Mouse (Mus musculus) urinary bladder, postnatal 0 days (tissue): ENCODE measurements around the gene Jpt1. TPM values are rescaled to one million over a fixed set of nuclear protein-coding genes. Genes with fewer than 3 reads are reported as not detected.

Source experiments
- microRNA-seq: library from miRNA; unstranded; fragments of <30 nt; microRNA quantifications from one replicate; pipeline ENCODE4, GENCODE M21; 2016
- polyA plus RNA-seq: library from polyadenylated mRNA; unstranded; fragments of >200 nt; fragmentation: Nextera tagmentation; extraction: Ambion mirVana; gene quantifications from 2 replicates; pipeline ENCODE4 v1.2.1, GENCODE M21; 2015

Jpt1 gene
- polyA plus RNA-seq: 154 and 157 TPM in 2 replicates

DNA sequence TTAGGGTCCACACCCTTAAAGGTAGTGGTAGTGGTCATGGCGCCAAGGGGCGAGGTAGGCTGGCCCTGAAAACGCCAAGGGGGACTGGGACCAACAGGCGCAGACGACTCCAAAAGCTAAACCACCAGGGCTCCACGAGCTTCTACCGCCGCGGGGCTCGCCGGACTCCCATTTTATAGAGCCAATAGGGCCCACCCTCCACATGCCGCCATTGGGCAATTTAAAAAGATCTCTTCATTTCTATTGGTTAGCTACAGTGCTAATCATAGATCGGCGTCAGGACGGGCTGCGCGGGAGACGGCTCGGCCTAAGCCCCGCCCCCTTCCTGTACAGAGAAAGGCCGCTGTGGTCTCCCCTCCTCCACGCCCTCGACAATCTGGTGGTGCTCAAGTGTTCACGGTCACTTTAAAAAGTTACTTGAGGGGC, at the start of gene Jpt1:
TSS of gene Jpt1 (minus strand) at position 150 of the 426 bp plus-strand sequence.

DNA sequence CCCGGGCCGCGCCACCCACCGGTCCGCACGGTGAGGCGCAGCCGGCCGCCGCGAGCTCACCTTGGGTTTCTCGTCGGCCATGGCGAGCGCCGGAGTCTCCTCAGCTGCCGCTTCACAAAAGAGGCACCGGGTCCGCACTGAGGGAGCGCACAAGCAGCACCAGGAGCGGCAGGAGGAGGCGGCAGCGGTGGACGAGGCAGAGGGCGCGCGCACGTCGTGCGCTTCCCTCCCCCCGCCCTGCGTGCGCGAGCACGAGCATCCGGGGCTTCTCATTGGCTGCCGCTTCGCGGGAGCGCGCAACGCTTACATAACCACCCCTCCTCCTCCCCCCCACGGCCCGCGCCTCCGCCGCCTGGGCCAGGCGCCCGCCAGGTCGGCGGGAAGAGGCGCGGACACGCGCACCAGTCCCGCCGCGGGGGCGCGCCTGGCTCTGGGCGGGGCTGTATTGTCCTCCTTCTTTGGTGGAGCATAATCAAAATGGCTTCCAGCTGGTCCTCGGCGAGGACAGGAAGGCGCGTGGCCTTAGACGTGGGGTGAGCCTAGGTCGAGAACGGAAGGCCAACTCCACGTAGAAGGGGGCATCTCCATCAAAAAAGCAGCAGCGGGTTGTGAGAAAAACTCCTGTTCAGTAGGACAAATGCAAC, 22.0 kb upstream of the Jpt1 start, which contains the start of gene Sumo2:
TSS of gene Sumo2 (minus strand) at position 239 of the 644 bp plus-strand sequence.

DNA sequence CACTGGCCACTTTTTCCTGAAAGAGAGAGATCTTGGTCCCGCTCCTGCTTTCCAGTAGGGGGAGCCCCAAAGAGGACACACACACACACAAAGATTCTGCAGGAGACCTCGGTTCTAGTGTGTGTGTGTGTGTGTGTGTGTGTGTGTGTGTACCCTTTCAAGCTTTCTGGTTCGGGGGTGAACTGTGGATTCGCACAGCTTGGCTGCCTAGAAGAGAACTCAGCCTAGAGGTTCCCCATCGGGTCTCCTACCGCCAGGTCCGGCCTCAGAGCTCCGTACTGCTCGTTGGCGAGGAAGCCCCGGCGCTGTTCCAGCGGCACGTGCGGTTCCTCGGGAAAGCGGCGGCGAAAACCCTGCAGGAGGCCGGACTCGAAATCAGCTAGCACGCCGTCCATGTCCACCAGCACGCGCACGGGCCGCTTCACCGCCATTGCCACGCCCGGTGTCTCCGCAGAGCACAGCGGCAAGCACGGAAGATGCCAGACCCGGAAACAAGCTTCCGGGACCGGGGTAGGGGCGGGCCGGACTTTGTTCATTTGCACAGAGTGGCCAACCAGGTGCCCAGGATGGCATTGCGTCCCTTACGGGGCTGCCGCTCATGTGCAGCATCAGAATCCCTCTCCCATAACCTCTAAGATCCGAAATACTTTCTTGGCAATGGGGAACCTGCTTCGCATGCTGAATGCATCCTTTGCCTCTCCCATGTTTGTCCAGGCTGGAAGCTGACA, 22.7 kb downstream of the Jpt1 start, which contains the start of gene Nt5c:
TSS of gene Nt5c (minus strand) at position 507 of the 728 bp plus-strand sequence.

DNA sequence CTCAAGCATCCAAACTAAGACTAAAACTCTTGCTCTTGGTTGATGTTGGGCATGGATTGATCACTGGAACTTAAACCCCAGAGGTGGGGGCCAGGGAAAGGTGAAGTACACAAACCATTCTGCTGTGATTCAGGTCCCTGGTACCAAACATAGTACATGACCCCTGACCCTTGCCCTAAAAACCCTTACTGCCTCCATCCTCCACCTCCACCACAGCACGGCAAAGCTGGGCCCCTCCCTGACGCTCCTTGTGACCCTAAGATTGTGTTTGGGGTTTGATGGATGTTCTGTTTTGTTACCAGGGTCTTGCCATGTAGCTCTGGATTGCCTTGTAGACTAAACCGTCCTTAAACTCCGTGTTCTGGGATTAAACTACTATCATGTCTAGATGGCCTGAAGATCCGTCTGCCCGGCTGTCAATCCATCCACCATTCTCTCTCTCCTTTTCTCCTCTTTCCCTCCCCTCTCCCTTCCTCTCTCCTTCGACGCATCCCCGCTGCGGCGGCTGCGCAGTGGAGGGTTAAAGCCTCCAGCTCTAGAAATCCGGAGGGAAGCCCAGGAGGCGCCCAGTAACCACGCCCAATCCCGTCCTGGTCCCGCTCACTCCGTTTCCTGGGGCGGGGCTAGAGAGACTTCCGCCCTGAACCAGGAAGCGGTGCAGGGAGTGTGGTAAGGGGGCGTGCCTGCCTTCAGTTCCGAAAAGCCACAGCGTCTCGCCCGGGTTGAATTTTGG, 39.0 kb downstream of the Jpt1 start, which contains the start of gene Armc7:
TSS of gene Armc7 (plus strand) at position 643 of the 733 bp plus-strand sequence.

DNA sequence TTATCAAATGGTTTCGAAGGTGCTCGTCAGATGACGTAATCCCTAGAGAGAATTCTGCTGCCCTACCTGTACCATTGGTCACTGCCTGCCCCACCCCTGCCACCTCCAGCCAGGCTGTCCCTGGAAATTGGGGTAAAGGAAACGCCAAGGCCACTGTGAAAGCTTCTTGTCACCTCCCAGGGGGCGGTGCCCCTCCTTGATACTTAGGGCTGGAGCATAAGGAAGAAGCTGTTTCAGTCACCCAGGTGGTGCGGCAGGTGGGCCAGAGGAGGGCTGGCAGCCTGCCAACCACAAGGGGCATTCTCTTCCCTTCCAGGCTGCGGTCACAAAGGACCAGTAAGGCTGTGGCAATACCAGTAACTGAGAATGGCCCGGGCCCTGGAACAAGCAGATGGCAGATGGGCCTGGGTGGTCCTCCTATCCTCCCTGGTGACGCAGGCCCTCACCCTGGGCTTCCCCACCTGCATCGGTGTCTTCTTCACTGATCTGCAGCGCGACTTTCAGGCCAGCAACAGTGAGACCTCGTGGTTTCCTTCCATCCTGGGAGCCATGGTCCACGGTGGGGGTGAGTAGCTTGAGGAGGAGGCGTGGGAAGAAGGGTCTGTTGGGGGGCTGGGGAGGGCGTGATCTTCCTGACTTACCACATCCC, 51.8 kb downstream of the Jpt1 start, which contains the start of gene Slc16a5:
TSS of gene Slc16a5 (plus strand) at position 232 of the 649 bp plus-strand sequence.

Small RNAs within 50 kb of the gene (microRNA-seq; reads per million reads assigned to microRNA genes)
- gene Mir3968: 1.2 reads per million

Other genes with a start within 250 kb of the Jpt1 start
- 0.16 and 0.17 TPM in 2 replicates for gene Grin2c, start 247.1 kb downstream of the Jpt1 start, polyA plus RNA-seq
- gene Fdxr, start 237.3 kb downstream of the Jpt1 start, polyA plus RNA-seq: 5.7 and 6.2 TPM in 2 replicates
- 0.26 and 0.30 TPM in 2 replicates for gene Fads6, start 216.7 kb downstream of the Jpt1 start, polyA plus RNA-seq
- not detected in 2 replicates for gene Otop2, start 207.2 kb downstream of the Jpt1 start, polyA plus RNA-seq
- gene Ush1g, start 192.3 kb downstream of the Jpt1 start, polyA plus RNA-seq: not detected in 2 replicates
- gene Otop3, start 179.7 kb downstream of the Jpt1 start, polyA plus RNA-seq: not detected in 2 replicates
- gene Hid1, start 146.6 kb downstream of the Jpt1 start, polyA plus RNA-seq: 11.1 and 12.8 TPM in 2 replicates
- 7.2 and 7.3 TPM in 2 replicates for gene Cdr2l, start 132.5 kb downstream of the Jpt1 start, polyA plus RNA-seq
- 131 and 132 TPM in 2 replicates for gene Mrpl58, start 110.6 kb downstream of the Jpt1 start, polyA plus RNA-seq
- gene Atp5h, start 94.4 kb downstream of the Jpt1 start, polyA plus RNA-seq: 784 and 794 TPM in 2 replicates
- 11.1 and 11.3 TPM in 2 replicates for gene Kctd2, start 94.3 kb downstream of the Jpt1 start, polyA plus RNA-seq
- not detected in 2 replicates for gene Trim80, start 73.8 kb downstream of the Jpt1 start, polyA plus RNA-seq
- gene Slc16a5, start 51.9 kb downstream of the Jpt1 start, polyA plus RNA-seq: 0.22 and 0.33 TPM in 2 replicates
- 4.4 and 5.6 TPM in 2 replicates for gene Armc7, start 38.7 kb downstream of the Jpt1 start, polyA plus RNA-seq
- 85.1 and 95.3 TPM in 2 replicates for gene Nt5c, start 22.5 kb downstream of the Jpt1 start, polyA plus RNA-seq
- 464 and 528 TPM in 2 replicates for gene Sumo2, start 21.9 kb upstream of the Jpt1 start, polyA plus RNA-seq
- gene Nup85, start 50.0 kb upstream of the Jpt1 start, polyA plus RNA-seq: 56.7 and 60.6 TPM in 2 replicates
- 47.1 and 54.7 TPM in 2 replicates for gene Mrps7, start 89.5 kb upstream of the Jpt1 start, polyA plus RNA-seq
- 8.4 TPM in 2 replicates for gene Gga3, start 89.7 kb upstream of the Jpt1 start, polyA plus RNA-seq
- gene Mif4gd, start 98.6 kb upstream of the Jpt1 start, polyA plus RNA-seq: 39.6 and 43.5 TPM in 2 replicates
- 11.5 and 13.6 TPM in 2 replicates for gene Slc25a19, start 113.9 kb upstream of the Jpt1 start, polyA plus RNA-seq
- gene Grb2, start 194.2 kb upstream of the Jpt1 start, polyA plus RNA-seq: 51.7 and 54.6 TPM in 2 replicates